Mouse (Mus musculus) forelimb bud, embryonic 11.5 days (tissue): ENCODE measurements at regions not wholly inside any gene's neighbourhood (a gene's known extent, or its start where the extent isn't known, plus 50 kb on each side); places are given as distances from the start of the nearest gene placed in this dataset.
A peak's percentile ranks its signal among the peaks of the same experiment; 100 is the strongest.

Experiments used
- DNase-seq: peaks from one replicate; pipeline ENCODE4 v3.0.0-alpha.2; 2012; ENCODE audit warnings: low read depth, low spot score

- DNase-seq: no peak
Measured at GRCm38 (mm10) chr1:107908236-107909063, 318.6 kb downstream of the Serpinb8 start.

DNA sequence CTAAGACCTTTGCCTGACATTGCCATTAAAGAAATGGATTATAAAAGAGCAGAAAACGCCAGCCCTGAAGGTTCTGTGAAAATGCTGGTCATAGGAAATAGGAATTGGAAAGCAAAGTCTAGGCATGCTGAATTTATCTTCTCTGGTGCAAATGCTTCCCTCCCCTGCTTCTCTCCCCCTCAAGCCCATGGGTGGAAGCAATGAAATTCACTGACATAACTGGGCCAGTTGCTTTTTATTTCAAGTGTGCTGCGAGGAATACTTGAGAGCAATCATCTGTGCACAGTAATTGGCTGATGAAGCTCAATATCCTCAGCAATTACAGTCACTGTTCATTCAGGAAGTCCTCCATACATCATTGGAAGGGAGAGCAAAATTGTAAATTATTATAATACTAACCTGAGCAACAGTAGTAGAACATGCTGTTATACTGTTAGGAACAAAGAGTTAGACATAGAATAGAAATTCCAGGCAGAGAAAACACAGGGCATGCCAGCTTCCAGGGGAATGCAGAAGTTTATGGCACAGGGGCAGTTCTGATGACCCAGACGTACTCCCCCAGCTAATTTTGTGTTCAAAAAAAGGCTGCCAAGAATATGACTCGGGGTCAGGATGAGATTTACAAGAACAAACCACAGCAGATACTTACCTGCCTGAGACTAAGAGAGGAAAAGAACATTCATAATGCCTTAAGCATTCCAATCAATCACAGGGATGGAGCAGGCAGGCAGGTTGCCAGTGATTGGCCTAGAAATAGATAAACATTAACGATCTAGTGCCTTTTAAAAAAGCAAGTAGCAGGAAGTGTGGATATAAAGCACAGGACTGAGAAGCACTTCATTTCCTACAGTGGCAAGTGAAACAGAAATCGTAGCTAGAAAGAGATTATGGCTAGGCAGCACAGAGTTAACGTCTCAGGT, 325.1 kb downstream of the Serpinb8 start:
- no peak for DNase-seq

GRCm38 (mm10) chr1:107917037-107917436, 327.2 kb downstream of the Serpinb8 start:
- DNase-seq: peak; percentile 58

DNA sequence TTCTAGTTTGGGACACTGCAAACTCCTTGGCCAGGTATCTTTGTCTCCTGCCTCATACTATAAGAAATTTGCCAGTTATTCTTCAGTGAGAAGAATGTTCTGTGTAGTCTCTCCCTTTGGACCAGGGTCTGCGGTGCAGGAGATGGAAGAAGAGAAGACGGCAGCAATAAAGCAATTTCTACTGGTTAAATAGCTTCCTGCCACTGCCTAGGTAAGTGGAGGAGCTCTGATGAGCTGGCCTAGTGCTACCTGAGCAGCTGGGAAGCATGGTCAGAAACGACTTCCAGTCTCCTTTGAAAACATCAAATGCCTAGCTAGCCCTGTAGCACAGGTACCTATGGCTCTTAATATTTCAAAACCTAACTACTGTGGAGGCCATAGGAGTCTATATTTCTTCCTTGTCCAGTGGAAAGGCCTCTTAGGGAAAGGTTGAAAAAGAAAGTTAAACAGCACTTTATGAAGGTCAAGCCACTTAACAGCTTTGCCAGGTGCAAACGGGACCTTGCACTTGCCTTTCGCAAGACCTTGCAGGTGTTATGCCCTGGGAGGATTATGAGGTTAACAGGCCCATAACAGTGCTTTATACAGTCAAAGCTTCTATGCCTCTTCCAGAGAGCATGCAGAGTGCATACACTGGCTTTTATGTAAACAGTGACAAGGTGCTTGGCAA, 351.9 kb downstream of the Serpinb8 start:
- DNase-seq: peak; percentile 43

DNA sequence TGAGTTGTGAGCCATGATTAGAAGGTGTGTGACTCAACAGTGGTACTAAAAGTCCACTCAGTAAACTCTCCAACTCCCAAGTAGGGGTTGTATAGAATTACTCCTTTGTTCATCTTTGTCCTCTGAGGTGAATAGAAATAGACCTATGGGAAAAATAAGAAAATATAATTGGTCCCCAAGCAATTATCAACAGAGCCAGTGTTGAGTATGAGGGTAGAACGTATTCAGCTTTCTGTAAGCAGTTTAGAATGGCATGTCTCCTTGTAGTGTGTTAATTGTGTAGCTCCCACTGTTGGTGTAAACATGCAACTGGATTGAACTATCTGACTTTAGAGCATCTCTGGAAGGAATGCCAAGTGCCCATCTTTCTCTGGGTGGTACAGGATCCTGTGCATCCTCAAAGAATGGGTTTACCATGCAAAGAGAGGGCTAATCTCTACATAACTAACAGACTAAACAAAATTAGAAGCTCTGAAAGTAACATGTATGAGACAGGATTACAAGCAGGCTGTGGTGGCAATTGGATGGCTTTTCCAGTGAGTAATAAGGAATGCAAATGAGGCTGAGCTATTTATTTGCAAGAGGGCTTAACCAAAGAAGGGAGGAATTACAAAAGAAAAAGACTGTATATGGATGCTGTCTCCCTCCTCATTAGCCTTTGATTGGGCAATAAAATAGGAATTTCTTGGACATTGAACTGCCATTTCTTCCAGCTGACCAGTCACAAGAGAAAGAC, 356.6 kb downstream of the Serpinb8 start:
- no peak for DNase-seq

GRCm38 (mm10) chr1:107950396-107950795, 360.6 kb downstream of the Serpinb8 start:
- no peak for DNase-seq

- DNase-seq: no peak
Measured at GRCm38 (mm10) chr1:107961009-107961408, 371.2 kb downstream of the Serpinb8 start.

DNA sequence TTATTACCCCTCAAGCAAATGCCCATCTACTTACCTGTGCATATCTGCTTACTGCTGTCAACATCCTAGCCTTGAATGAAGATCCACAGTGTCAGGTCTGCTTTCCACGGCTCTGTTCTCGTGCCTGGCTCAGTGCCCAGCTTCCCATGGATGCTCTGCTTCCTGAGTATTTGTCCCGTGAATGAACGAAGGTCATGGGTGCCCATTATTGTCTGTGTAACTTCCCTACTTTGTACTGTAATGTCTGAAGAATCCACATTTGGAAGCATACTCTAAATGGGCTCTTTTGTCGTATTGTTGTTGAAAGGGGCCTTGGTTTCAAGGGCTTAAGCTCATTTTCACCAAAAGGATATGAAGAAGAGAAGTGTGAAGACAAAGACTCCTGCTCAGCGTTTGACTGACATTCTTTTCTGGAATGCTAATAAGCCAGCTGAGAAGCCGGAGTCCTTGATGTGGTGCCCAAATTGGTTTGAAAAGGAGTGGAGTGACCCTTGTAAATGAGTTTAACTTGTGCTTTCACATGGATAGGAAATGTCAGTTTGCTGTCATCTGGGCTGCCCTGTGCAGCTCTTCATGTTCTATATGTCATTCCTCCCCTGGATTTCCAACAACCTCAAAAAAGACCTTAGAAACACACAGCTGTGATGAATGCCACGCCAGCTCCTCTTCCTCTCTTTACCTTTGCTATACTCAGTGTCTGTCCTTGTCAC, 386.0 kb downstream of the Serpinb8 start:
- no peak for DNase-seq

GRCm38 (mm10) chr1:107977686-107978085, 387.9 kb downstream of the Serpinb8 start:
- no peak for DNase-seq

DNA sequence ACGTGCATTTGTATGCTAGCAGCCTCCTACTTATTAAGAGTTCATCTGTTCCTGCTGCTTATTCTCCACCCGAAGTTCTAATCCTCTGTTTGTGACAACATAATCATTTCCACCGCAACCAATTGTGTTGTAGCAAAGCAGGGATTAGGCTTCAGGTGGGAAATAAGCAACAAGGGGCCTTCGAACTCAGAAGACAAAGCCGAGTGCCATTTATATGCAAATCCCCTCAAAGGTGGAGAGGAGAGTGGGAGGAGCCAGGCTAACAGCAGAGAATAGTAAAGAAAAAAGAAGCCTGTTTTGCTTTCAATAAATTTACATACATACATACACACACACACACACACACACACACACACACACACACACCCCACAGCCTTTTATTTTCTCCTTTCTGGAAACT, 388.6 kb downstream of the Serpinb8 start:
- DNase-seq: no peak

DNA sequence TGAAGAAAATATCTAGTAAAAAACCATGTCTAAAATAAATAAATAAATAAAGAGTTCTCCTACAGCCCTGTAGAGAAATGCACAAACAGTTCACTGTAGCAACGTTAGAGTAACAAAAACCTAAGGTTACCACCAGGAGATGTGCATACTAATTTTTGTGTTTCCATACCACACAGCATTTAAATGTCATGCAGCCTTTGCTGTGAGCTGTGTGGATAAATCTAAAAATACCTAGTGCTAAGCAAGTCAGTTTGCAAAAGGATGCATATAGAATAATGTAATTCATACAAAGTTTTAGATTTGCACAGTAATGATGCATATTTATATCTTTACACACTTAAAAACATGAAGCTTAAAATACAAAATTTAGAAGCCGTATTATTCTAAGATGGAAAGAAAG, 395.8 kb downstream of the Serpinb8 start:
- no peak for DNase-seq

DNA sequence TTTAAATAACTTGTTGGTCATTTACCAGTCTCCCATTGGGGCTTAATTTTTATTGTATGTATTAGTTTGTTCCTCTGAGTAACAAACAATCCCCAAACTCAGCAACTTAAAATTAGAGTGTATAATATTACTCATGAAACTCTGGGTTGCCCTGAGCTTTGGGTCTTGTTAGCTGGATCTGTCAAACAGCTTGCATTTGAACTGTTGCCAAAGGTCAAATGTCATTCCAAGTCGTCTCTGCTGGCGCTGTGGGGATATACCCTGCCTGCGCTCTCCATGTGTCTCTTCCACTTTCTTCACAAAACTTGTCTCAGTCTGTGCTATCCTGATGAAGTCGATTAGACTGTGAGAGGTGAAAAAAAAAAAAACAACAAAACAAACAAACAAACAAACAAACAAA, 398.3 kb downstream of the Serpinb8 start:
- DNase-seq: no peak

- no peak for DNase-seq
Measured at GRCm38 (mm10) chr1:107993013-107993412, 403.2 kb downstream of the Serpinb8 start.

GRCm38 (mm10) chr1:108023721-108024353, 434.0 kb downstream of the Serpinb8 start:
- no peak for DNase-seq

DNA sequence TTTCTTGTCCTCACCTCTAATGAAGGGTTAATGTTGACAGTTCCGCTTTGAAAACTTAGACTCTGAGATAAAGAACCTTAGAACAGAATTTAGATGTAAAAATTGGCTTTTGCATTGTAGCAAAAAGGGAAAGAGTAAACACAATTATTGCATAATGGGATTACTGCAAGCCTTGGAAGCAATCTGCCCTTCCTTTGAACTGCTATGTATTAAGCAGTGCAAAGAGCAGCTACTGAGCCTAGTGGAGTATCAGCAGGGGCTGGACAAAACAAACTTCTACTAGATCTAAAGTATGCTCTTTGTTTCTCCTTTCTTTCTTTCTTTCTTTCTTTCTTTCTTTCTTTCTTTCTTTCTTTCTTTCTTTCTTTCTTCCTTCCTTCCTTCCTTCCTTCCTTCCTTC, 434.9 kb downstream of the Serpinb8 start:
- no peak for DNase-seq

GRCm38 (mm10) chr1:108026461-108026860, 436.7 kb downstream of the Serpinb8 start:
- DNase-seq: no peak

DNA sequence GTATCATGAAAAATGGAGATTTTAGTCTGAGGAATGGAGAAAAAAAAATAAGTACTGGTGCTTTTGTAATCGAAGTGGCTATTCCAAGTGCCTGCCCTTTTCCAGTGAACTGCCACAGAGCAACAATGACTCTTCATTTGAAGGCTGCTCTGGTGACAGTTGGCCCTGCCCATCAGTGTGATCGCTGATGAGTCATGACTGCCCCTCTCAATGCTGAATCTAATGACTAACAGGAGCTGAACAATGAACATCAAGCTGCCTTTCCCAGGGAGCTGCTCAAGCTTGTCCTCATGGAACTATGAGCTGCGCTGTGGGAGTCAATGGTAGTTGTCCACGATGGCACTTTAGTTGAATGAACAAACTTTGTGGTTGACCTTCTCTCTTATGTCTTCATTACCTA, 456.4 kb downstream of the Serpinb8 start:
- DNase-seq: no peak

DNA sequence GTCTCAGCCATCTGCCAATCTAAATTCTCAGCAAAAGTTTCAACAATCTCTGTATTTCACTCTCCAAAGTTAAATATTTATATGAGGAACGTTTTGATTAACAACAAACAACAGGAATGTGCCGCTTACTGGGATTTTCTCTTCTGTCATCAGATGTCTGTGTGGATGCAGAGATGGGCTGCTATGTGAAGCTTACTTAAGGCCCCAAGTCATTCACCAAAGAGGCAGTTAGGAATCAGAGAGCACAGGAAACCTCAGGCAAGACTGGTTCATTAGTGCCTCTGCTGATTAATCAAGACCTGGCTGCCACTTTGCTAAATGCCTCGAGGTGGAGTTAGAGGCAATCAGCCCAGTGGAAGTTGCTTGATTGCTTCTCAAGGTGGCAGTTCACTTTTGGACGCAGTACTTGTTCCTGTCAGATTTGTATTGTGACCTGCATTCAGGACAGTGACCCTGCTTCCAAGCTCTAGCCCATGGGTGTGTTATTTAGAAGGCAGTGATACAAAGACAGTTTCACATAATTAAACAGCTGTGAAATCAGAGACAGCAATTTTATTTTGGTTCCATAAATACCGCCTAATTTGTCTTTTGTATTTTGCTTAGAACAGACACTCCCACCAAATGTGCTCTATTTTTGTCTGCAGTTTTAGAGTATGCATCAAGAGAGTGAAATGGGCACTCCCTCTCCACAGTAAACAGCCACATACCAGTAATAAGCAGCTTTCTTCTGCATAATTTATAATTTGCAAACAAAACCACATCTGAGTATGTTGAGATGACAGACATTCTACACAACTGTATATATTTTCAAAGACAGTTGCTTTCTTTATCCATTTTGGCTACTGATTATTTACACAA, 457.3 kb downstream of the Serpinb8 start:
- DNase-seq: no peak

DNA sequence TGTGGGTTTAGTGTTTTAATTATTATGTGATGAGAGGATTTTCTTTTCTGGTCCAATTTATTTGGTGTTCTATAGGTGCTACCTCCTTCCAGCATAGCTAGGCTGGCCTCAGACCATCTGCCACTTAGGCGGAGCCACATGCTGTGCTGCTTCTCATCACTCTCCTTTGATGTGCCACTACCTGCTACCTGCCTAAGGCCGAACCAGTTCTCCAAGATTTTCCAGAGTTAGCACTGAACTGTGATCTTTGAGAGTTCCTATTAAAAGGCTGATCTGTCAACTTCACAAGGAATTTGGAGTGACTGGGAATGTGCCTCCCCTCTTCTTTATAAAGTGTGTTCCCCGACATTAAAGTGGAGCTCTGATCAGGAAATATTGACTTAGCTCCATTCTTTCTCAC, 504.8 kb downstream of the Serpinb8 start:
- DNase-seq: no peak
